Mouse (Mus musculus) liver, embryonic 12.5 days (tissue): ENCODE results near the gene Eaf1. TPM values are rescaled to one million over a fixed set of nuclear protein-coding genes. Genes with fewer than 3 reads are reported as not detected.

Experiments used
- ATAC-seq: fragments of 200-750 bp; cut with Nextera tagmentation; 2 replicates; pipeline ENCODE4 v1.8.0; 2017; ENCODE audit warnings: moderate number of reproducible peaks, mild to moderate bottlenecking, moderate library complexity
- H3K27ac ChIP-seq: fragments of 300-500 bp; sonication (generic); 2 replicates; pipeline ENCODE4 v1.5.1; 2016; ENCODE audit warnings: mild to moderate bottlenecking
- H3K27me3 ChIP-seq: fragments of 300-500 bp; sonication (generic); replicated peaks from 2 replicates; pipeline ENCODE4 v1.6.1; 2016; ENCODE audit warnings: mild to moderate bottlenecking, moderate library complexity
- H3K36me3 ChIP-seq: fragments of 300-500 bp; sonication (generic); 2 replicates; pipeline ENCODE4 v1.6.1; 2016; ENCODE audit warnings: mild to moderate bottlenecking, moderate library complexity
- H3K4me1 ChIP-seq: fragments of 300-500 bp; sonication (generic); 2 replicates; pipeline ENCODE4 v1.6.1; 2016
- H3K4me2 ChIP-seq: fragments of 300-500 bp; sonication (generic); 2 replicates; pipeline ENCODE4 v1.6.1; 2016; ENCODE audit warnings: mild to moderate bottlenecking, moderate library complexity
- H3K4me3 ChIP-seq: fragments of 300-500 bp; sonication (generic); 2 replicates; pipeline ENCODE4 v1.5.1; 2016; ENCODE audit warnings: mild to moderate bottlenecking, moderate library complexity
- H3K9ac ChIP-seq: fragments of 300-500 bp; sonication (generic); 2 replicates; pipeline ENCODE4 v1.6.1; 2016; ENCODE audit warnings: mild to moderate bottlenecking, moderate library complexity
- H3K9me3 ChIP-seq: fragments of 300-500 bp; sonication (generic); replicated peaks from 2 replicates; pipeline ENCODE4 v1.6.1; 2016; ENCODE audit warnings: mild to moderate bottlenecking, moderate library complexity
- WGBS: fragments of 180-500 bp; shearing (Covaris S2); methylation state at CpG from one replicate; pipeline ENCODE4 v1.1.7; 2016; ENCODE audit not compliant: insufficient replicate concordance; 5-methylcytosine and 5-hydroxymethylcytosine counted together
- polyA plus RNA-seq: library from polyadenylated mRNA; unstranded; fragments of >200 nt; fragmentation: Nextera tagmentation; extraction: Ambion mirVana; gene quantifications from 2 replicates; pipeline ENCODE4 v1.2.1, GENCODE M21; 2016

Eaf1 gene
- polyA plus RNA-seq, 1 experiment from 2014 or later = 41.4 TPM

- no peaks in the 10 kb centered on the region for H3K9me3 ChIP-seq
- H3K4me3 ChIP-seq = no peak overlapping the region
- no peak overlapping the region for H3K9ac ChIP-seq
- H3K27me3 ChIP-seq = no peaks in the 10 kb centered on the region
- H3K36me3 ChIP-seq = peaks cover 96% of the 10 kb centered on the region
- no peaks in the 10 kb centered on the region for H3K4me1 ChIP-seq
- no peak overlapping the region for H3K27ac ChIP-seq
- 79% methylated on average over 5 of the region's 5 CpGs for WGBS
- no peak overlapping the region for H3K4me2 ChIP-seq
- no peak for ATAC-seq
Measured at GRCm38 (mm10) chr14:31482417-31482816, 11.8 kb upstream of the Eaf1 start.

- peak overlapping the region; percentile 17; the same call in 1 of the 2 replicates for H3K9ac ChIP-seq
- no peak overlapping the region for H3K4me3 ChIP-seq
- WGBS = 79% methylated on average over 4 of the region's 4 CpGs
- no peak for ATAC-seq
- no peaks in the 10 kb centered on the region for H3K27me3 ChIP-seq
- H3K36me3 ChIP-seq = peaks cover 96% of the 10 kb centered on the region
- H3K27ac ChIP-seq = no peak overlapping the region
- no peaks in the 10 kb centered on the region for H3K9me3 ChIP-seq
- no peak overlapping the region for H3K4me2 ChIP-seq
- no peaks in the 10 kb centered on the region for H3K4me1 ChIP-seq
Measured at GRCm38 (mm10) chr14:31486465-31486864, 7.7 kb upstream of the Eaf1 start.

GRCm38 (mm10) chr14:31488055-31488454 is 6.1 kb upstream of the Eaf1 start:
- no peak overlapping the region for H3K4me2 ChIP-seq
- H3K9ac ChIP-seq = no peak overlapping the region
- no peaks in the 10 kb centered on the region for H3K27me3 ChIP-seq
- H3K9me3 ChIP-seq = no peaks in the 10 kb centered on the region
- H3K27ac ChIP-seq = no peak overlapping the region
- no peak overlapping the region for H3K4me3 ChIP-seq
- peaks cover 7% of the 10 kb centered on the region for H3K4me1 ChIP-seq
- peaks cover 95% of the 10 kb centered on the region for H3K36me3 ChIP-seq
- ATAC-seq = no peak
- 87% methylated on average over 6 of the region's 6 CpGs for WGBS

GRCm38 (mm10) chr14:31493901-31494300 is 298 bp upstream of the Eaf1 start:
- ATAC-seq = no peak
- no peaks in the 10 kb centered on the region for H3K27me3 ChIP-seq
- H3K4me2 ChIP-seq = peak overlapping the region; percentile 84
- peak overlapping the region; percentile 94; the same call in 1 of the 2 replicates for H3K27ac ChIP-seq
- no peaks in the 10 kb centered on the region for H3K9me3 ChIP-seq
- peaks cover 65% of the 10 kb centered on the region for H3K36me3 ChIP-seq
- H3K4me1 ChIP-seq = peaks cover 51% of the 10 kb centered on the region
- H3K9ac ChIP-seq = peak overlapping the region; percentile 93
- WGBS = 23% methylated on average over 9 of the region's 9 CpGs
- H3K4me3 ChIP-seq = peak overlapping the region; percentile 95

DNA sequence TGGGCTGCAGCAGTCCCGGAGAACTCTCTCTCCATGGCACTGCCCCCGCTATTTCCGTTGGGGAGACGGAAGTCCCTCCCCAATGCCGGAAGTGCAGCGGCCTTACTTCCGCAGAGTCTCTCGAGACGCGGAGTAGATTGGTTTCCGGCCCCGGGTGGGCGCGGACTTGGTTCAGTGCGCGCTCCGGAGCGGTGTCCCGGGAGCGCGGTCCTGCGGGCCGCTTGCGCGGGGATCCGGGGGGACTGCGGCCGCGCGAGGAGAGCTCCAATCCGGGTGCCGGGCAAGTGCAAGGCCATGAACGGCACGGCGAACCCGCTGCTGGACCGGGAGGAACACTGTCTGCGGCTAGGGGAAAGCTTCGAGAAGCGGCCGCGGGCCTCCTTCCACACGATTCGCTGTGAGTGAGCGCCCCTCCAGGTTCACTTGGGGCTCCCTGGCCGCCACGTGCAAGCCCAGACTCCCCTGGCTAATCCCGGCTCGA is 816 bp downstream of the Eaf1 start, which contains the start of gene Mettl6:
Gene Mettl6 (minus strand): TSS at position 66 of the 481 bp plus-strand sequence.
- peak; percentile 86 for ATAC-seq
- Histone ChIP-seq H3K9ac (peak within 1 kb of the TSS; percentile 93), H3K27ac (peak within 1 kb of the TSS; percentile 94), H3K4me1 (peaks cover 51% of the 10 kb centered on the region), H3K27me3 (no peaks in the 10 kb centered on the region), H3K4me2 (peak within 1 kb of the TSS; percentile 84), H3K9me3 (no peaks in the 10 kb centered on the region), H3K4me3 (peak within 1 kb of the TSS; percentile 95), H3K36me3 (peaks cover 65% of the 10 kb centered on the region)
- 0% methylated on average over 48 of the region's 49 CpGs for WGBS

- Histone ChIP-seq H3K36me3 (peaks cover 65% of the 10 kb centered on the region), H3K4me1 (peaks cover 51% of the 10 kb centered on the region), H3K27ac (peak overlapping the region; percentile 94), H3K4me3 (peak overlapping the region; percentile 95), H3K4me2 (peak overlapping the region; percentile 84), H3K9ac (peak overlapping the region; percentile 93), H3K9me3 (no peaks in the 10 kb centered on the region), H3K27me3 (no peaks in the 10 kb centered on the region)
- 1% methylated on average over 8 of the region's 8 CpGs for WGBS
- no peak for ATAC-seq
Measured at GRCm38 (mm10) chr14:31495538-31495937, 1.3 kb downstream of the Eaf1 start.

DNA sequence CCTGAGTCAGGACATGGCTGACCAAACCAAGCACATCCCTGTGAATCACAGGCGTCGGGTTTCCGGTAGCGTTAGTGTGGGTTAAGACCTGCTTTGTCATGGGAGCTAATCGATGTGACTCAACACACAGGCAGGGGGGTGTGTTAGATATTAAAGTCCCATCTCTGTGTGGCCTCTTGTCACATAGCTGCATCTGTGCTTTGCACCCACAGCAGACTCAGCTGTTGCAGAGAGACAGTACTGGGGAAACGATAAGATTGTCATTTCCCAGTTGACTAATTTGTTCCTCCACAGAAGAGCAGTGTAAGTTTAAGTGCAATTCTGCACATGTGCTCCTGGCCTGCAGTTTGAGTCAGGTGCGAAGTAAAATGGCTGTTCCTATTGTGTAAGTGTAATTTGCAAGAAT is 2.0 kb downstream of the Eaf1 start:
- Histone ChIP-seq H3K4me3 (peak overlapping the region; percentile 95), H3K9ac (peak overlapping the region; percentile 93), H3K4me2 (peak overlapping the region; percentile 84), H3K9me3 (no peaks in the 10 kb centered on the region), H3K27me3 (no peaks in the 10 kb centered on the region), H3K27ac (peak overlapping the region; percentile 94), H3K36me3 (peaks cover 66% of the 10 kb centered on the region), H3K4me1 (peaks cover 51% of the 10 kb centered on the region)
- 15% methylated on average over 7 of the region's 7 CpGs for WGBS
- peak; percentile 92 for ATAC-seq

DNA sequence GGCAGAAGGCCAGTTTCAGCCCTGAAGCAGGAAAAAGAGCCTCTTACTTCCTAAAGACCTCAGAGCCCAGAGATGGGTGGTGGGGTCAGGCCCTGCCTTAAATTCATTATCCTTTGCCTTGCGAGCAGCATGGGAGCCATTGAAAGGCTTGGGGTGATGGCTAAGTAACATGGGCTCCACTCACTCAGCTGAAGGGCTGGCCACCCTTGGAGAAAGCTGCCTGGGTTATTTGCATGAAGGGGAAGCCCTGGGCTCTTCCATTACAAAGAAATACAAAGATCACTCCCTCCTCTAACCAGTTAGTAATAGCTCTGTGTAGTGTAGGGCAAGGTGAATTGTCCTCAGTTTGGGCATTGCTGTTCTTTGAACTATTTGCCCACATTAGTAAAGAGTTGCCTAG is 5.3 kb downstream of the Eaf1 start:
- no peaks in the 10 kb centered on the region for H3K9me3 ChIP-seq
- no peak overlapping the region for H3K27ac ChIP-seq
- H3K4me3 ChIP-seq = no peak overlapping the region
- peaks cover 32% of the 10 kb centered on the region for H3K4me1 ChIP-seq
- 84% methylated on average over 1 of the region's 1 CpGs for WGBS
- H3K4me2 ChIP-seq = no peak overlapping the region
- no peak overlapping the region for H3K9ac ChIP-seq
- H3K27me3 ChIP-seq = no peaks in the 10 kb centered on the region
- H3K36me3 ChIP-seq = peaks cover 78% of the 10 kb centered on the region
- ATAC-seq = no peak

DNA sequence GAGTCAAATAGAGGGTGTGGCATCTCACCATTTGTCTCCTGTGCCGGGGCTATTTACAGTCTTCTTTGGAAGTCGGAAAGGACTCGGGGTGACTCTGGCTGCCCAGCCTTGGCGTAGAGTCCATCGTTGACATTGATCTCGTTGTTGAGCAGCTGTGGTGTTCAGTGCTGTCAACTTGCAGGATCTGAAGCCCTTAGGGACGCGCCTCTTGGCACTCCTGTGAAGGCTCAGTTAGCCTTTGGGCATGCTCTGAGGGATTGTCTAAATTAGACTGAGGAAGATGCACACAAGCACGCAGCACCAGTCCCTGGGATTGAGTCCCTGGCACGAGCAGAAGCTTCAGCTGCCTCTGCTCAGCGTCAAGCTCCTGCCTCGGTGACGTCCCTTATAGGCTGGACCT is 9.2 kb downstream of the Eaf1 start:
- Histone ChIP-seq H3K9me3 (no peaks in the 10 kb centered on the region), H3K9ac (no peak overlapping the region), H3K4me1 (peaks cover 4% of the 10 kb centered on the region), H3K27me3 (no peaks in the 10 kb centered on the region), H3K36me3 (peaks cover 99% of the 10 kb centered on the region), H3K27ac (no peak overlapping the region), H3K4me3 (no peak overlapping the region), H3K4me2 (no peak overlapping the region)
- no peak for ATAC-seq
- 87% methylated on average over 13 of the region's 13 CpGs for WGBS

- Histone ChIP-seq H3K4me2 (no peak overlapping the region), H3K9me3 (no peaks in the 10 kb centered on the region), H3K9ac (no peak overlapping the region), H3K27ac (no peak overlapping the region), H3K4me3 (no peak overlapping the region), H3K27me3 (no peaks in the 10 kb centered on the region), H3K4me1 (no peaks in the 10 kb centered on the region), H3K36me3 (peaks cover 95% of the 10 kb centered on the region)
- ATAC-seq = no peak
- WGBS = 93% methylated on average over 6 of the region's 6 CpGs
Measured at GRCm38 (mm10) chr14:31506456-31506855, 12.3 kb downstream of the Eaf1 start.

DNA sequence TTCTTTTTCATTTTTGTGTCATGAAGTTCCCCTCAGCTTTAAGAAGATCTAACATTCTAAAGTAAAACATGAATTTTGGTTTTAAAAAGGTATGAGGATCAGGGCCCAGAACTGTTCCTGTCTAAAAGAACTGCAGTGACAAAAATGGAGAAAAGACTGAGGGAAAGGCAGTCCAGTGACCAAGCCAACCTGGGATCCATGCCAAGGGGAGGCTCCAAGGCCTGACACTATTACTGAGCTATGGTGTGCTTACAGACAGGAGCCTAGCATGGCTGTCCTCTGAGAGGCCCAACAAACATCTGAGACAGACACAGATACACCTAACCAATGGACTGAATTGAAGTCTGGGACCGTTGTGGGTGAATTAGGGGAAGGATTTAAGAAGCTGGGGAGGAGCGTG is 15.7 kb downstream of the Eaf1 start:
- H3K9ac ChIP-seq = no peak overlapping the region
- no peak overlapping the region for H3K4me3 ChIP-seq
- H3K4me1 ChIP-seq = no peaks in the 10 kb centered on the region
- peaks cover 70% of the 10 kb centered on the region for H3K36me3 ChIP-seq
- no peak overlapping the region for H3K4me2 ChIP-seq
- H3K27ac ChIP-seq = no peak overlapping the region
- H3K9me3 ChIP-seq = no peaks in the 10 kb centered on the region
- 90% methylated on average over 2 of the region's 2 CpGs for WGBS
- ATAC-seq = no peak
- no peaks in the 10 kb centered on the region for H3K27me3 ChIP-seq

- ATAC-seq = no peak
- Histone ChIP-seq H3K4me2 (no peak overlapping the region), H3K4me3 (no peak overlapping the region), H3K27ac (no peak overlapping the region), H3K27me3 (no peaks in the 10 kb centered on the region), H3K9me3 (no peaks in the 10 kb centered on the region), H3K36me3 (peaks cover 66% of the 10 kb centered on the region), H3K9ac (no peak overlapping the region), H3K4me1 (no peaks in the 10 kb centered on the region)
- WGBS = 92% methylated on average over 3 of the region's 3 CpGs
Measured at GRCm38 (mm10) chr14:31510322-31510721, 16.1 kb downstream of the Eaf1 start.

- Histone ChIP-seq H3K9ac (no peak overlapping the region), H3K36me3 (peaks cover 13% of the 10 kb centered on the region), H3K9me3 (no peaks in the 10 kb centered on the region), H3K27ac (no peak overlapping the region), H3K4me3 (no peak overlapping the region), H3K4me1 (peaks cover 6% of the 10 kb centered on the region; the same call in 1 of the 2 replicates), H3K27me3 (no peaks in the 10 kb centered on the region), H3K4me2 (no peak overlapping the region)
- 82% methylated on average over 2 of the region's 2 CpGs for WGBS
- ATAC-seq = no peak
Measured at GRCm38 (mm10) chr14:31515895-31516294, 21.7 kb downstream of the Eaf1 start.
